Mouse (Mus musculus) CD8-positive naive resting alpha-beta T cell, adult 2 months (primary cell): ENCODE measurements around the gene Tnfrsf1b.
"Not testable (repeated sequence)": the region's sequence is repeated elsewhere in the genome, so short reads cannot be mapped to it uniquely, and the experiment has no call there.

Experiments
- DNase-seq, 2 experiments: peaks; one replicate each; pipeline ENCODE4 v3.0.0; 2022; ENCODE audit warnings: low read depth in 2 of 2, low spot score in 2 of 2

Gene Tnfrsf1b

DNA sequence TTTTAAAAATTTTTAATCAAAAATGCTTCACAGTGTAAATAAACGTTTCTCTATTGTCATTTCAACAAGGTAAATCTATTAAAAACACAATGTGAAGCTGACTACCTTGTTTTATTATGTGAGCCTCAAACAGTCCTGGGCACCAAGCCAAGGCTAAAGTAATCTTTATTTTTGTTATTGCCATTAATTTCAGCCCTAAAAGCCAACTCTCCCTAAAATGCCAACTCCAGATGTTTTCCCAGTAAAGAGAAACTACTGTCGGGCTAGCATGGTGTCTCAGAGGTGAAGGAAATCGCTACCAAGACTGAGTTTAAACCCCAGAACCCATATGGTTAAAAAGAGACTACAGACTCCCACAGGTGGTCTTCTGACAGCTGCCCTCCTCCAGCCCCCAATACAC, 53.3 kb downstream of the Tnfrsf1b start:
- no peak for DNase-seq

- DNase-seq: no peak
Observed at GRCm38 (mm10) chr4:145192686-145193085, 54.0 kb downstream of the Tnfrsf1b start.

GRCm38 (mm10) chr4:145188561-145188960, 58.1 kb downstream of the Tnfrsf1b start:
- DNase-seq: no peak

DNA sequence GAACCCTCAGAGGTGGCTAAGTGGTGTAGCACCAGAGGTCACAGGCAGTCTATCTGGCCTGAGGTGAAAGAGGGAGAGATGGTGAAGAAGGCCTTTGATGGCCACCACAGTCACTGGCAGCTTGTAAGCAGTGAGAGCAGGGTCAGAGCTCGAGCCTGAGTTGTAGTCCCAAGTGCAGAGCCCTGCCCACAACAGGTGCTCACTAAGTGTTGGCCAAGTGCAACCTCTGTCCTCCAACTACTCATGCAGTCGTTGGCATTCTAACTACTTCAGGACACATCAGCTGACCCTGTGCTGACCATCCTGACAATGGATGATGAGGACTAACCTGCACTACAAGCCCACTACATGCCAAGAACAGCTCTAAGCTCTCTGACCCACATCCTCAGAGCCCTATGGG, 59.1 kb downstream of the Tnfrsf1b start:
- DNase-seq: no peak

DNA sequence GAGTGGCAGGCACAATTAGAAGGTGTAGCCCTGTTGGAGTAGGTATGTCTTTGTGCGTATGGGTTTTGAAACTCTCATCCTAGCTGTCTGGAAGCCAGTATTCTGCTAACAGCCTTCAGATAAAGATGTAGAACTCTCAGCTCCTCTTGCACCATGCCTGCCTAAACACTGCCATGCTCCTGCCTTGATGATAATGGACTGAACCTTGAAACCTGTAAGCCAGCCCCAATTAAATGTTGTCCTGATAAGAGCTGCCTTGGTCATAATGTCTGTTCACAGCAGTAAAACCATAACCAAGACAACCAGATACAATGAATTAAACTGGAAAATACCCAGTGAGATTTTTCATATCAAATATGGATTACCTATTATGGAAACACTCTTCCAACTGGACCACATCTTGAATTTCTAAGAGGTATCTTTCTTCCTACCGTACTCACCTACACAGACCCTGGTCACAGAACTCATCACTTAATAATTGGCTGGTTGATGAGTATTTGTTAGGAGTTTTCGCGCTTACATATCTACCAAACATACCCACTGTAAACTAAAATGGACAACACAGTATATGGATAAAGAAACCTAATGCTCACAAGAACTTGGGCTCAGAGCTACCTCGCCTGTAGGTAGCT, 67.6 kb downstream of the Tnfrsf1b start:
- DNase-seq: no peak

DNA sequence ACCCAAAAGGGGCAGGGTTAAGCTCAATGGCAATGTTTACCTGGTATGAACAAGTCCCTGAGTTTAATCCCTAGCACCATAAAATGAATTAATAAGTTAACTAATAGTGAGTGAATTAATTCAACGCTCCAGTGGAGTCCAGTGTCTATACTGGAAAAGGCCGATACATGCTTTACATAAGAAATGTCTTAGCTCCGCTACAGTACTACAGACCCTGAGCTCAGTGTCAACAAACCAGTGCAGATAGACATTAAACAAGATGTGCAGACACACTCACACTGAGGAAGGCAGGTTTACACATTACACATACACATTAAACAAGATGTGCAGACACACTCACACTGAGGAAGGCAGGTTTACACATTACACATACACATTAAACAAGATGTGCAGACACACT, 81.1 kb downstream of the Tnfrsf1b start:
- not testable (repeated sequence) for DNase-seq

GRCm38 (mm10) chr4:145164111-145164510, 82.6 kb downstream of the Tnfrsf1b start:
- DNase-seq: no peak
